20 mouse cellular contexts compared by ENCODE assay signal in the genomic region with DNA sequence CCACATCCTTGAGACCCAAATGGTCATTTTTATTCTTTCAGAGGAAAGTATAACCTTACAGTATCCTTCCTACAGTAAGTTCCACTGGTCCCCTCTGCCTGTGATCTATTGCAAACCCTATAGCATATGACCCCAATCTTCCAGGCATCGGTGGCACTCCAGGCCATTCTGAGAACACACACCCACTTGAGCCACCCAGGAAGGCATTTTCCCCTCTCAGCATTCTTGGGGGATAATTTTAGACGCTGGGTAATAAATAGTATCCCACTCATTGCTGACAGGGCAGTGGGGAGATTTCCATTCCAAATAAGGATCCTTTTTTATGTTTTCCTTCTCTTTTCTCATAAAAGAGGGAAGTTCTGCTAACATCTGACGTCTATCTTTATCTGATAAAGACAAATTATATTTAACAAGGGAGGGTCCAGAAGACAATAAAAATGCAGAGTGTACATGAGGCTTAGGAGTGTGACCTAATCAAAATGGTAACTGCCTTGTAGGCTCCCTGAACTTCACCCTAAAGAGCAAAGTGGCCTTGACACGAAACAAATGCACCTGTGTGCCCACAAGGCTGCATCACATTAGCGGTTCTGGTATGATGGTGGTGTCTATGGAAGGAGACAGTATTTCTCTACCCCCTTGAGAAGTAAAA.
DNase-seq lines count a peak whose midpoint lies in the region; ATAC-seq and TF ChIP-seq lines count a peak whose summit lies in the region.
"Had no signal": no experiment of that assay in that cellular context is flagged by ENCODE, and none has a peak within 500 bp of the region (broad histone marks: within the 10 kb centered on the region; RNA-seq: fewer than 3 reads in every experiment).

No protein-coding gene starts in this region.

- H3K9me3 ChIP-seq in intestine, embryonic 16.5 days (ENCODE audit: control insufficient read depth, low read length) = no peaks in the 10 kb centered on the region
- H3K9me3 ChIP-seq in forebrain, embryonic 16.5 days (ENCODE audit: control insufficient read depth, low read length) = no peaks in the 10 kb centered on the region
- H3K9me3 ChIP-seq: embryonic facial prominence, embryonic 15.5 days; forebrain, embryonic 10.5 days; hindbrain, embryonic 15.5 days; limb, embryonic 13.5 days; liver, embryonic 15.5 days had no signal

- H3K4me3 ChIP-seq in kidney, adult 2 months (ENCODE audit: insufficient read depth, low read depth, low read length) = no peak overlapping the region
- no peak overlapping the region for H3K4me3 ChIP-seq in brown adipose tissue, adult 24 weeks (ENCODE audit: insufficient read depth, low read depth, low read length)
- H3K4me3 ChIP-seq in intestine, embryonic 16.5 days (ENCODE audit: low read length) = no peak overlapping the region
- H3K4me3 ChIP-seq in forebrain, embryonic 16.5 days (replicated peaks; ENCODE audit: low read length) = no peak overlapping the region
- H3K4me3 ChIP-seq: embryonic facial prominence, embryonic 15.5 days; forebrain, embryonic 10.5 days; hindbrain, embryonic 15.5 days; limb, embryonic 13.5 days; liver, embryonic 15.5 days had no signal

- H3K9ac ChIP-seq in intestine, embryonic 16.5 days (ENCODE audit: low read depth, low read length) = no peak overlapping the region
- H3K9ac ChIP-seq in forebrain, embryonic 16.5 days (replicated peaks; ENCODE audit: low read depth, low read length) = no peak overlapping the region
- H3K9ac ChIP-seq: embryonic facial prominence, embryonic 15.5 days; hindbrain, embryonic 15.5 days; limb, embryonic 13.5 days; liver, embryonic 15.5 days had no signal

- H3K4me1 ChIP-seq in kidney, adult 2 months (ENCODE audit: control insufficient read depth, insufficient read depth, low read length) = no peaks in the 10 kb centered on the region
- no peaks in the 10 kb centered on the region for H3K4me1 ChIP-seq in brown adipose tissue, adult 24 weeks (ENCODE audit: control insufficient read depth, insufficient read depth, insufficient read length, low read length)
- peaks cover 10% of the 10 kb centered on the region; the same call in 1 of the 2 replicates for H3K4me1 ChIP-seq in intestine, embryonic 16.5 days (ENCODE audit: control insufficient read depth, insufficient read depth, low read length)
- H3K4me1 ChIP-seq in forebrain, embryonic 16.5 days (replicated peaks; ENCODE audit: control insufficient read depth, insufficient read depth, low read length) = no peaks in the 10 kb centered on the region
- H3K4me1 ChIP-seq: forebrain, embryonic 10.5 days; hindbrain, embryonic 15.5 days; liver, embryonic 15.5 days had no signal

- DNase-seq in frontal cortex, postnatal 25 days (ENCODE audit: low spot score in 2 of 2) = no peak
- DNase-seq in kidney, adult 2 months = peak; percentile 40
- DNase-seq in kidney, adult 9 months = no peak
- no peak for DNase-seq in spleen, postnatal 4 days (ENCODE audit: low spot score in 2 of 2)
- DNase-seq: cerebellum, postnatal 10 days; embryo, embryonic 11 days; gastrocnemius, postnatal 36 days; kidney, adult 8-10 months; lung, postnatal 14 days; thymus, postnatal 14 days had no signal

- no peaks in the 10 kb centered on the region for H3K36me3 ChIP-seq in kidney, adult 2 months (ENCODE audit: control insufficient read depth, insufficient read depth, low read length)
- no peaks in the 10 kb centered on the region; the same call in 1 of the 2 replicates for H3K36me3 ChIP-seq in intestine, embryonic 16.5 days (ENCODE audit: control insufficient read depth, insufficient read depth, low read length)
- no peaks in the 10 kb centered on the region for H3K36me3 ChIP-seq in forebrain, embryonic 16.5 days (ENCODE audit: control insufficient read depth, insufficient read depth)
- H3K36me3 ChIP-seq: forebrain, embryonic 10.5 days; hindbrain, embryonic 15.5 days; liver, embryonic 15.5 days had no signal

- peak overlapping the region; percentile 71 for H3K27ac ChIP-seq in kidney, adult 2 months (ENCODE audit: insufficient read depth, low read depth, low read length)
- H3K27ac ChIP-seq in brown adipose tissue, adult 24 weeks (replicated peaks; ENCODE audit: low read depth, low read length) = 0 out of 2 replicates have a peak overlapping the region, but pooled peaks have one; percentile 12
- no peak overlapping the region for H3K27ac ChIP-seq in intestine, embryonic 16.5 days (ENCODE audit: low read length)
- no peak overlapping the region for H3K27ac ChIP-seq in forebrain, embryonic 16.5 days (ENCODE audit: low read length)
- H3K27ac ChIP-seq: embryonic facial prominence, embryonic 15.5 days; forebrain, embryonic 10.5 days; hindbrain, embryonic 15.5 days; limb, embryonic 13.5 days; liver, embryonic 15.5 days; stomach, postnatal 0 days had no signal

- WGBS in kidney, adult 2 months = 65% methylated on average over 5 of the region's 5 CpGs
- WGBS in intestine, embryonic 16.5 days = 55% methylated on average over 5 of the region's 5 CpGs
- 80% methylated on average over 5 of the region's 5 CpGs for WGBS in forebrain, embryonic 16.5 days

- no peak for TF ChIP-seq CTCF in kidney, adult 2 months (conservative IDR thresholded peaks at IDR 0.05; ENCODE audit: insufficient read depth, insufficient read length, low read depth, low read length)

- no peak overlapping the region for H3K4me2 ChIP-seq in intestine, embryonic 16.5 days (ENCODE audit: low read depth, low read length)
- no peak overlapping the region for H3K4me2 ChIP-seq in forebrain, embryonic 16.5 days (ENCODE audit: low read length)
- H3K4me2 ChIP-seq: embryonic facial prominence, embryonic 15.5 days; hindbrain, embryonic 15.5 days; limb, embryonic 13.5 days; liver, embryonic 15.5 days had no signal

- no peak for TF ChIP-seq POLR2A in kidney, adult 2 months (IDR thresholded peaks at IDR 0.05; ENCODE audit: low read depth, low read length)

- peak; percentile 47; the same call in 1 of the 2 replicates for ATAC-seq in frontal cortex, adult (ENCODE audit: low TSS enrichment)
- ATAC-seq in intestine, embryonic 16.5 days = peak; percentile 63
- ATAC-seq in forebrain, embryonic 16.5 days = no peak

- H3K27me3 ChIP-seq in kidney, adult 2 months (replicated peaks; ENCODE audit: control insufficient read depth, insufficient read depth, low read length) = no peaks in the 10 kb centered on the region
- no peaks in the 10 kb centered on the region for H3K27me3 ChIP-seq in intestine, embryonic 16.5 days (replicated peaks; ENCODE audit: control insufficient read depth, insufficient read depth, low read length)
- no peaks in the 10 kb centered on the region for H3K27me3 ChIP-seq in forebrain, embryonic 16.5 days (replicated peaks; ENCODE audit: control insufficient read depth, insufficient read depth, low read length)
- H3K27me3 ChIP-seq: embryonic facial prominence, embryonic 15.5 days; hindbrain, embryonic 15.5 days; limb, embryonic 13.5 days; liver, embryonic 15.5 days had no signal

Comparison
In these comparisons a context has a peak if more than half of its experiments do, and no peak if none do; other contexts are left out.
1. H3K27ac ChIP-seq: peak in kidney, adult 2 months (single experiment) and brown adipose tissue, adult 24 weeks (single experiment); none in intestine, embryonic 16.5 days (single experiment) and forebrain, embryonic 16.5 days (single experiment).